Mouse (Mus musculus) cerebellum, postnatal 10 days (tissue): ENCODE data around the gene Pex26.

Experiments used
- DNase-seq, 2 experiments: peaks; one replicate each; pipeline ENCODE4 v3.0.0; 2021; ENCODE audit warnings: mixed read lengths in 2 of 2

Pex26 gene

GRCm38 (mm10) chr6:121167381-121167975, 16.0 kb upstream of the Pex26 start:
- DNase-seq, result no peak

- DNase-seq, result peak in 1 of 2 experiments; percentile 17
These were observed 12.4 kb upstream of the Pex26 start for GRCm38 (mm10) chr6:121171102-121171501.

- no peak for DNase-seq
These were observed 10.0 kb upstream of the Pex26 start for GRCm38 (mm10) chr6:121173471-121173870.

GRCm38 (mm10) chr6:121174761-121175160, 8.7 kb upstream of the Pex26 start:
- DNase-seq, result no peak

- no peak for DNase-seq
These were observed 7.3 kb upstream of the Pex26 start for GRCm38 (mm10) chr6:121176011-121176730.

- no peak for DNase-seq
These were observed 6.8 kb upstream of the Pex26 start for GRCm38 (mm10) chr6:121176731-121177098.

- DNase-seq, result peak; percentile 35 to 50
These were observed 6.3 kb upstream of the Pex26 start for GRCm38 (mm10) chr6:121177118-121177708.

GRCm38 (mm10) chr6:121178700-121179358, 4.6 kb upstream of the Pex26 start:
- DNase-seq, result peak; percentile 75 to 84

- no peak for DNase-seq
These were observed 3.6 kb upstream of the Pex26 start for GRCm38 (mm10) chr6:121179846-121180245.

- peak; percentile 68 to 71 for DNase-seq
These were observed 1.0 kb downstream of the Pex26 start for GRCm38 (mm10) chr6:121184198-121185140.

- no peak for DNase-seq
These were observed 1.8 kb downstream of the Pex26 start for GRCm38 (mm10) chr6:121185232-121185631.

GRCm38 (mm10) chr6:121191261-121192009, 8.0 kb downstream of the Pex26 start:
- no peak for DNase-seq

- no peak for DNase-seq
These were observed 10.8 kb downstream of the Pex26 start for GRCm38 (mm10) chr6:121194061-121194955.

GRCm38 (mm10) chr6:121194956-121195731, 11.7 kb downstream of the Pex26 start:
- DNase-seq, result no peak

- no peak for DNase-seq
These were observed 14.4 kb downstream of the Pex26 start for GRCm38 (mm10) chr6:121197807-121198365.

- DNase-seq, result no peak
These were observed 17.0 kb downstream of the Pex26 start for GRCm38 (mm10) chr6:121200458-121200857.

- no peak for DNase-seq
These were observed 18.6 kb downstream of the Pex26 start for GRCm38 (mm10) chr6:121202026-121202425.

- no peak for DNase-seq
These were observed 23.0 kb downstream of the Pex26 start for GRCm38 (mm10) chr6:121206481-121206880.

GRCm38 (mm10) chr6:121209584-121209983, 26.1 kb downstream of the Pex26 start:
- no peak for DNase-seq
